Mouse (Mus musculus) heart, adult 18-20 months (tissue): ENCODE measurements at regions not wholly inside any gene's neighbourhood (a gene's known extent, or its start where the extent isn't known, plus 50 kb on each side); places are given as distances from the start of the nearest gene placed in this dataset.

Experiments used
- DNase-seq, 2 experiments: peaks; one replicate each; pipeline ENCODE4 v3.0.0; 2021 to 2022; ENCODE audit warnings: mixed read lengths in 1 of 2

GRCm38 (mm10) chr12:19387706-19388105, 566.6 kb upstream of the Gm21863 start:
- DNase-seq, result peak; percentile 12 to 58
